Mouse (Mus musculus) induced T-regulatory cell, adult 2 months (primary cell): ENCODE results near the gene Fcgrt.
"Not testable (repeated sequence)": the region's sequence is repeated elsewhere in the genome, so short reads cannot be mapped to it uniquely, and the experiment has no call there.

Experiments
- DNase-seq: peaks from one replicate; pipeline ENCODE4 v3.0.0-alpha.2; 2012; ENCODE audit warnings: low read depth

Fcgrt gene

DNA sequence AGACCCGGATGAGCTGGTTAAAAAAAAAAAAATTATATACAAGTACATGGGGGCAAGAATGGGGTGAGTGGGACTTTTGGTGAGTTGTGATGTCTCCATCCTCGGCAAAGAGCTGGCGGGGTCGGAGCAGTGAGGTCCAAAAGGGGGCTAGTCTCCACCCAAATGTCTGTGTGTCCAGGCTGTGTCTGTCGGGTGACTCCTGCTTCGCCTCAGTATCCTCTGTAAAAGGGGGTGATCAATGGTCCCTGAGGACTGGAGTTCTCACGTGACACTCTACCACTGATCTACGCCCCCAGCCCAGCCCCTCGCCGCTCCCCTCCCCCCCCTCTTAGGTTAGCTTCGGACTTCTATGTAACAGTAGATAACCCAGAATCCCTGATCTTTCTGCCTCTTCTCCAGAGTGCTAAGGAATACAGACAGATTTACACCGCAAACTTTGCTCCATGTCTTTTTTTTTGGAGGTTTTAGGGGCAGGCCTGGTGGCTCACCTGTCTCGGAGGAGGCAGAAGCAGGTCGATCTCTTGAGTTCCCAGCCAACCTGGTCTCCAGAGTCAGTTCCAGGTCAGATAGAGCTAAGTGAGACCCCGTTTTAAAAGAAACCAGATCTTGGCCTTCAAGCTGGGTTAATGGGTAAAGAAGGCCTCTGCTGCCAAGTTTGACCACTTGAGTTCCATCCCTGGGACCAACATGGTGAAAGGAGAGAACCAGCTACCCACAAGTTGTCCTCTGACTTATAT is 26.3 kb upstream of the Fcgrt start:
- no peak for DNase-seq

DNA sequence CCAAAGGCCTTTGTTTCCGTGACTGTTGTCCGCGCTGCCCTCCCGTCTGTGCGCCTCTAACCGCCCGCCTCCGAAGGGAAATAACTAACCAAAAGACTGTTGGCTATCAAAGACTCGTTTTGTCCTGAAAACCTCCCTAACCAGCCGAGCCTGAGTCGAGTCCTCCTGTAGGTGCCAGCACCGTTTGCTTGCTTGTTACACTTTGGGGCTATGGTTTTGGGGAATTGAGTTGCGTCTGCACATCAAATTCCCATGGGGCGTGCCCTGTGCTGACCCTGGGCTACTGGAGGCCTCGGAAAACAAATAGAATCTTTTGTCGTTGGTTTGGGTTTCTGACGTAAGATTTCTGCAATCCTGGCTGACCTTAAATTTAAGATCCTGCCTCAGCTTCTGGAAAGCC is 25.7 kb upstream of the Fcgrt start:
- no peak for DNase-seq

DNA sequence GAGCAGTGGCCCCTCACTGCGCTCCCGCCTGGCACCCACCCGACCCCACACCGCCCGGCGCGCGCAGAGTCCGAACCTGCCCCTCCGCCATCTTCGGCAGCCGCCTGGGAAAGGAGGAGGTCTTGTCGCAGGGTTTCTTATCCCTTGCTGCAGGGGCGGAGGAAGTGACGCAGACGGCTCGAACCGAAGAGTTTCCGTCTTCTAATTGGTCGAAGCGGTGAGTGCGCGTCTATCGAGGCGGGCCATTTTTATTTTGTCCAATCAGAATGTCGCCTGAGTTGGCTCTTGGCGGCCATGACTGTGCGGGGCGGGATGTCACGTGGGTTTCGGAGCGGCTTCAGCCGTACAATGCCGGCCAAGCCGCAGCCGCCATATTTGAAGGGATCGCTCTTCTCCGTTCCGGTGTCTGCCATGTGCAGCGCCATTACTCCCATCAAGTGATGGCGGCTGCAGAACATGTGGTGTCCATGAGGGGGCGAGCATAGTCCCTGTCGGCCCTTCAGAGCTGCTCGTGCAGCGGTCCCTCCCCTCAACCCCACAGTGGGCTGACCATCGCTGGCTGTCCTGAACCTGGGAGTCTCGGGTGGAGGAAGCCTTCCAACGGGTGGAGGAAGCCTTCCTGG is 25.1 kb upstream of the Fcgrt start, which contains the start of gene Rpl13a:
TSS of gene Rpl13a (minus strand) at position 138 of the 623 bp plus-strand sequence.
- DNase-seq: peak; percentile 100

DNA sequence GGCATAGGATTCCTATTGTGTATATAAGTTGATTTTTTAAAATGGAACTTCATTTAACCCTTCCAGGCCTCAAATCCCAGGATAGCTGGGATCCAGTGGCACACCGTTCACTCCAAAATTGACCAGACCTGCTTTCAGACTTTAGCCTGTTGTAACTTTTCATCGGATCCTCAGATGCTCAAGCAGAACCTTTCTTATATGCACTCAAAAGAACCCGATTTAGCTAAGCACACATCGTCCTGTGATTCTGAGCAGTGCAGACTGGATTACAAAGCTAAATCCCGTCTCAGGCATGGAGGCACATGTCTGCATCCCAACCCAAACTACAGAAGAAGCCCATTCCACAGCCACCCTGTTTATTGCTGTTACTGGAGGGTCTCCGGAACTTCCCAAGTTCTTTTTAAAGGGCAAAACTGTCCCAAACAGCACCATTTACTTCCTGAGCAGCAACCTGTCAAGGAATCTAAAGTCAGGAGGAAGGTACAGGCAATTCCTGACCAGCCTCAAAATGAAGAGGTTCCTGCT is 24.1 kb upstream of the Fcgrt start:
- DNase-seq: no peak

DNA sequence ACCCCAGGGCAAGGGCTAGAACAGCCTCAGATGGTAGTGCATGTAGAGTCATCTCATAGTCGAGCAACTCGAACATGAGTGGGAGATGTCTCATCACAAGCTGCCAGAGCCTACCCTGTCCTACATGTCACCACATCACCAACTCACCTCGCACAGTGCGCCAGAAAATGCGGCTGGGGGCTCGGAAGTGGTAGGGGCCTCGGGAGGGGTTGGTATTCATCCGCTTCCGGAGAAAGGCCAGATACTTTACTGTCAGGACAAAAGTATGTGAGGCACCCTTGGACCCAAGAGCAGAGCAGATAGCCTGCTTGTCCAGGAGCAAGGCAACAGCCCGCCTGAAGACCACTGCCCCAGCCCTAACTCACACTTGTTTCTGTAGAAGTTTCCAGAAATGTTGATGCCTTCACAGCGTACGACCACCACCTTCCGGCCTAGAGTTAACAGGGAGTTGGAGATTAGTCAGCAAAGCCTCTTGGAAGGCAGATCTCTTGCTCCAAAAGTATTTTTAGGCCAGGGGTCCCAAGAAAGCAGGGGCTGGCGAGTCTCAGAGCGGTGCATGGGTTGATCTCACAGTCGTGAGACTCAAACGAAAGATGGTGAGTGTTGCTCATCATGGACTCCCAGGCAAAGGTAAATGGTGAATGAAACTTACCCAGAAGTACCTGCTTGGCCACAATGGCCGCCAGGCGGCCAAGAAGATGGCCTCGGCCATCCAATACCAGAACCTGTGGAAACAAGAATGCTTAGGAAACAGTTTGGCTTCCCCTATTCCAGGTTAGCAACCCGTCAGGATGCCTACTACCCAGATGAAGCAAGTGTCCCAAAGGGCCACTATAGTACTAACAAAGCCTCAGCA is 23.4 kb upstream of the Fcgrt start:
- peak; percentile 59 for DNase-seq

DNA sequence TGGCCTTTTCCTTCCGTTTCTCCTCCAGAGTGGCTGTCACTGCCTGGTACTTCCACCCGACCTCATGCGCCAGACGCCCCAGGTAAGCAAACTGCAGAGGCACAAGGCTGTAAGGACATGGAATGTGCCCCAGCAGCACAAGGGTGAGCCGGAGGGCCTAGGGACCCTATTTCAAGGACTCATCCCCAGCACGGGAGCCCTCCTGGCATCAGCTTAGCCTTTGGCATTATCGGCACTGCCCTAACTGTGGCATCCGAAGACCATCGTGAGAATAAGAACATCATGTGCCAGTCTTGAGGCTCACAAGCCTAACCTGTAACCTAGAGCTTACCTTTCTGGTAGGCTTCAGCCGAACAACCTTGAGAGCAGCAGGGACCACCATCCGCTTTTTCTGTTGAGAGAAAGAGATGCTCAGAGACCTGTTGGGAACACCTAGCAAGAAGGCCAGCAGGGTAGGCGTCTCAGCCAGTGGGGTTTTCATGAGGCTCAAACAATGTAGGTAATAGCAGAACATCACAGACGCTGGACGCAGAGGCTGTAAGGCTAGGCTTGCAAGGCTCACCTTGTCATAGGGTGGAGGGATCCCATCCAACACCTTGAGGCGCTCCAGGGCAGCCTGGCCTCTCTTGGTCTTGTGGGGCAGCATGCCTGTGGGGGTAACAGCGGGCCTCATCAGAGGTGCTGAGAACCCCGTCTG is 22.6 kb upstream of the Fcgrt start:
- peak; percentile 34 for DNase-seq

DNA sequence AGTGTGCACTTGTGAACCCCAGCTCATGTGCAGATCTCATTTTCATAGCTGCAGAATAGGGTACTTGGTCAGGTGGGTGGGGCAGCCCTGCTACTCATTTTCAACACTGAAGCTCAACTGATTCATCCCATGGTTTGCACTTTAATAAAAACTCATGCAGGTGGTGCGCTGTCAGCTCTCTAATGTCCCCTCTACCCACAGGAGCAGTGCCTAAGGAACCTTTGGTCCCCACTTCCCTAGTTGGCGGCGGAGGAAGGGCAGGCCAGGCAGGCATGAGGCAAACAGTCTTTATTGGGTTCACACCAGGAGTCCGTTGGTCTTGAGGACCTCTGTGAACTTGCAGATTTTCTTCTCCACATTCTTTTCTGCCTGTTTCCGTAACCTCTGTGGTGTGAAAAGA is 22.0 kb upstream of the Fcgrt start:
- DNase-seq: not testable (repeated sequence)

DNA sequence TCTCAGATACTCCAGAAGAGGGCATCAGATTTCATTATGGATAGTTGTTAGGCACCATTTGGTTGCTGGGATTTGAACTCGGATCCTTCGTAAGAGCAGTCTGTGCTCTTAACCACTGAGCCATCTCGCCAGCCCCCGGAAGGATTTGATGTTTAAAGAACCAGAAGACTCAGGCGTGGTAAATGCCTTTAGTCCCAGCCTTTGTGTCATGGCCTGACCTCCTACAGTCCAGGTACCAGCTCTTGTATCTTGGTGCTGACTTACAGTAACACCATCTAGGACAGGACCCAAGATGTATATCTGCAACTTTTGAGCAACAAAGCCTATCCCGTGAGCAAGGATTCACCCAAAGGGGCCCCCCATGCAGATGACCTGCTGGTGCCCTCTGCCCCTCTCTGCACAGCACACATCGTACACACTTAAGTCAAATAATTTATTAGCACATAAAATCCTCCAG is 21.5 kb upstream of the Fcgrt start:
- DNase-seq: peak; percentile 77

DNA sequence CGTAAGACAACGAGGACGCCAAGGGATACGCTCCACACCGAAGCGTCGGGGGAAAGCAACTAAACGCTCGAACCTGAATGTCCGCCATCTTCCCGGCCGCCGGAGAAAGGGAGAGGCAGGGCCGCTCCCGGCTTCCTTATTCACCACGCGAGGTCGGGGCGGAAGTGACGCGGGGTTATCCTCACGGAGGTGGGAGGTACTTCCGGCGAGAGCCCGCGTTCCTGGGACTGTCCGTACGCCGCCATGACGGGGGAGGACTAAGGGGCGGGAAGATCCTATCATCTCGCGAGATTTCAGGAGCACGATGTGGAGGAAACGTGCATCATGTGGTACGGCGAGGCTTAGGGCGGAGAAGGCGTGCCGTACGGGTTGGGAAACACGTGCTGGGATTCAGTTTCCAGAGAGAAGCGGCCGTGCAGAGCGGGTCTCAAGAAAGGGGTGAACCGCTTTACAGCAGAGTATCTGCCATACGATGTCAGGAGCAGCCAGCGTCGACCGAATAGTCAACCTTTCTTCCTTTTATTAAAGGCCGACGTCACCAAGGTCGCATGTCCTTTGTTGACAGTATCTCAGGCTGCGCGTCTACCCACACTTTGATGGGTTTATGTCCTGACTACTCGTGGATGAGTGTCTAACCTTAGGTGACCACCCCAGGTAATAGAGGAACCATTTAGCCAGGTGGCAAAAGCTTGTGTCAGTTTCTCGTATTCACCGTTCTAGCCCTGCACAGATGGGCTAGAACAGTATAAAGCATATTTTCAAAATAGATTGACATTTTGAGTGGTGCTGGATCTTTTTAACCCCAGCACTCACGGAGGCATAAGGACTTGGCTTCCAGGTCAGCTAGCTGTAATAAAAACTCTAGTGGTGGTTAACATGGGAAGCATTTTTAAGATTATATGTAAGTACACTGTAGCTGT is 20.8 kb upstream of the Fcgrt start, which contains the start of gene Rps11:
TSS of gene Rps11 (minus strand) at position 216 of the 920 bp plus-strand sequence.
- peak; percentile 100 for DNase-seq

DNA sequence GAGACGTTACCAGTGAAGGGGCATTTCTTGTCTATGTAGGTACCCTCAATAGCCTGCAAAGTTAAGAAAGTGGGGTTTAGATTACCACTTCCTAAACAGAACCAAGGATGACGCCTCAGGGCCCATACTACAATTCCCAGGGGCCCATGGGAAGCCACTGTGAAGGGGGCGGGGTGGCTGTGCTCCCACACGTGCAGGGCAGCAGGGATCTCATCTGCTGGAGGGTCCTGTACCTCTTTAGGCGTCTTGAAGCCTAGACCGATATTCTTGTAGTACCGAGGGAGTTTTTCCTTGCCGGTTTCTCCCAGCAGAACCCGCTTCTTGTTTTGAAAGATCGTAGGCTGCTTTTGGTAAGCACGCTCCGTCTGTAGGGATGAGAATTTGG is 19.5 kb upstream of the Fcgrt start:
- DNase-seq: peak; percentile 57

DNA sequence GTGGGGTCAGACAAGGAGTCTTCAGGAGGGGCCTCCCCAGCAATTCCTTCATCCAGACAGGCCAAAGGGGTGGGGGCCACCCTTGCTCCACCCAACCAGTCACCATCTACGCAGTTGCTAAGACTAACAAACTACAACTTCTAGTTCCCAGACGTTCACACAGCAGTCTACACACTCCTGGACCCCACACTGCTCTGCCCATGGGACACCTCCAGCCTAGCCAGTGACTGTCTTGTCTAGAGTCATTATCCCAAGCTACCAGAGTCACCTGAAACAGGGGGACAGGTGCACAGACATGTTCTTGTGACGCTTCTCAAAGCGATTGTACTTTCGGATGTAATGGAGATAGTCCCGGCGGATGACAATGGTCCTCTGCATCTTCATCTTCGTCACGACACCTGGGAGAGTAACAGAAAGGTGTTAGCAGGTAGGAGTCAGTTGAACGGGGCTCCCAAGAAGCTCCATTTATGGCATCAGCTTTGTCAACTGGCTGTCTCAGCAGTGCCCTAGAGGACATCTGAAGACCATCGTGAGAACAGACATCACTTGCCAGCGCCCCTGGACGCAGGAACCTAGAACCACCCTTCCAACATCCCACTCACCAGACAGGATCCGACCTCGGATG is 19.0 kb upstream of the Fcgrt start:
- DNase-seq: peak; percentile 29

DNA sequence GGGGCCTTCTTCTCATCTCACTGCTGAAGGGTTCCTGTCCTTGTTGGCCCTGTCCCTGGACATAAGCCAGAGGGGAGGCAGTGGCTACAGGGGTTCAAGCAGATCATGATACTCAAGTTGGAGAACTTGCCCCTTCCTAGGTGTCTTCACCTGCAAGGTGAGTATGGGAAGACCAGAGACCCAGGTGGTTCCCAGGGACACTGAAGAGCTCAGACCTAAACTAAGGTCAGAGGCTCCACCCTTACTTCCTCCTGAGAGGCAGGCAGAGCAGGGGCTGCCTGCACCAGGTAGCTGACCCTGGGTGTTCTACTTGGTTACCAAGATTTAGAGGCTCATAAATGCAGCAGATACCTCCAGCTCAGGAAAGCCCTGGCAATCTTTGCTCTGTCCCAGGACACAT is 18.3 kb upstream of the Fcgrt start:
- DNase-seq: no peak

DNA sequence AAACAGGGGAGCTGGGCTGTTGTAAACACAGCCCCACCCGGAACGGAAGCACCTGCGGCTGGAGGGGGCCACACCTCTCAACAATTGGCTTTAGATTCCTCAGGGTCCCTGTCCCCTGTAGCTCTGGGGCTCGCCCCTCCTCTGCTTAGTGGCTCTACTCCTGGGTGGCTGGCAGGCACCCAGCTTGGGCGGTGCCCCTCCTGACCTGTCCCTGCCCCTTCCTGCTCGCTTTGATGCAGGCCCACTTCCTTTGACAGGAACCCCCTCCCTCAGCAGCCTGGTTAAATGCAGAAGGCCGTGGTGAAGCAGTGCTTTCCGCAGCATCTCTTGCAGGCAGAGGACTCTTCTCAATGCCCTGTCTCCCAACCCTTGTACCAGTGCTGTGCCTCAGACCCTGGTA is 17.8 kb upstream of the Fcgrt start:
- DNase-seq: peak; percentile 87

DNA sequence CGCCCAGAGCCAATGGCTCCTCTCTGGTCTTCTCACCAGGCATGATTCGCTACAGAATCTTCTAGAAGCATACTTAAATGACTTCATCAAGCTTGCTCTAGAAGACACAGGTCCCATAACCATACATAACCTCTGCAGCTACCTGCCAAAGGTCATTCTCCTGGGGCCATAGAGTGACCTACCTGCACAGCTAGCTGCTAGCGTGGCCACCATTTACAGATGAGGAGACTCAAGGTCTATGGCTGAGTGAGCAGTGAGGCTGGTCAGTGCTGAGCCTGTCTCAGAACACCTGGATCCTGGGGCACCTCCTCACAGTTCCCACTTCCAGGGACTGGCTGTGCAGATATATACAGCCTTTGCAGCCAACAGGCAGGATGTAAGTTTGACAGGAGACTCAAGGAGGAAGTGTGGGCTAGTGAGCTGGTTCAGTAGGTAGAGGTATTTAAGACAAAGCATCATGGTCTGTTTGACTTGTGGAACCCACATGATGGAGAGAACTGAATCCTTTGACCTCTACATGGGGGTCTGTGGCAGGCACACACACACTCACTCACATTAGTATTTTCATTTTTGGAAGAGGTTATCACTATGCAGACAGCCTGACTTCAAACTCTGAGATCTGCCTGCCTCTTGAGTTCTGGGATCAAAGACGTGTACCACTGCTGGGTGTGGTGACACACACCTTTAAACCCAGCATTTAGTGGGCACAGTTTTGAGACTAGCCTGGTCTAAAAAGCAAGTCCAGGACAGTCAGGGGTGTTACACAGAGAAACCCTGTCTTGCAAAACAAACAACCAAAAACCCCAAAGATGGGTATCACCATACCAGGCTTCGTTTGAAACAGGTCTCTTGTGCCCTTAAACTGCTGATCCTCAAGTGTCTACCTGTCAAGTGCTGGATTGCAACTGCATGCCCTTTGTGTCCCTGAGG is 16.4 kb upstream of the Fcgrt start:
- DNase-seq: peak; percentile 59

DNA sequence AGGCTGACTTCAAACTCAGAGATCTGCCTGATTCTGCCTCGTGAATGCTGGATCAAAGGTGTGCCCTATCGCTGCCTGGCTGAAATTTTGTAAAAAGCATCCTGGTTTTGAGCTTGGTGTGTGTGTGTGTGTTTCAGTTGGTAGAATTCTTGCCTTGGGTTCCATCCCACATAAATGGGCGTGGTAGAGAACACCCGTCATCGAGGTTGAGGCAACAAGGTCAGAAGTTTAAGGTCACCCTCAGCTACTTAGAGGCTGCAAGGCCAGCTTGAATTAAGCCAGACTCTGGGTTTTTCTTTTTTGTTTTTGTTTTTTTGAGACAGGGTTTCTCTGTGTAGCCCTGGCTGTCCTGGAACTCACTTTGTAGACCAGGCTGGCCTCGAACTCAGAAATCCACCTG is 14.7 kb upstream of the Fcgrt start:
- no peak for DNase-seq

DNA sequence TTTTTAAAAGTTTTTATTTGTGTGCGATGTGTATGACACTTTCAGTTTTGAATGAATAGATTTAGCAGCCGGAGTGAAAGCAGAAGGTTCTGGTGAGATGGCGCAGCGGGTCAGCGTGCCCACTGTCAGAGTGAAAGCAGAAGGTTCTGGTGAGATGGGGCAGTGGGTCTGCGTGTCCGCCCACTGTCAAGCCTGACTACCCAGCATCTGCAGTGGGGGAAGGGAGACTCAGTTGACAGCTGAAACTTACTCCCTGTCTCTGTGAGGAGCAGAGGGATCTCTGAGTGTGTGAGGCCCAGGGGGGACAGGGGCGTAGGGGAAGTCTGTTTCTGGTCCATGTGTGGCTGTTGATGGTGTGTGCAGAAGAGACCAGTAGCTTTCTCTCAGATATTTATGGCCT is 13.9 kb upstream of the Fcgrt start:
- no peak for DNase-seq

DNA sequence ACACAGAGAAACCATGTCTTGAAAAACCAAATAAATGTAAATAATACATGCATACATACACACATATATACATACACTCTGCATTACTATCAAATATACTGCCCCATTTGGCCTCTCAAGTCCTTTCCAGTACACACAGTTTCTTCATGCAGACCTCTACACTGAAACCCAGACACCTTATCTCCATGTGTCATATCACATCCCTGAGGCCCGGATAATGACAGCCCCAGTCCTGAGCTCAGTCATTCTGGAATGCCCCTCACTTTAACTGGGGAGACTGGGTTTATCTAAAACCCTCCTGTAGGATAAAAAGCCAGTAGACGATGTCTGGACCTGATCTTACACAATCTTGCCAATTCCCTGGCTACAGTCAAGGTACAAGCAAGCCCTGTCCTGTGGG is 9.8 kb upstream of the Fcgrt start:
- no peak for DNase-seq

DNA sequence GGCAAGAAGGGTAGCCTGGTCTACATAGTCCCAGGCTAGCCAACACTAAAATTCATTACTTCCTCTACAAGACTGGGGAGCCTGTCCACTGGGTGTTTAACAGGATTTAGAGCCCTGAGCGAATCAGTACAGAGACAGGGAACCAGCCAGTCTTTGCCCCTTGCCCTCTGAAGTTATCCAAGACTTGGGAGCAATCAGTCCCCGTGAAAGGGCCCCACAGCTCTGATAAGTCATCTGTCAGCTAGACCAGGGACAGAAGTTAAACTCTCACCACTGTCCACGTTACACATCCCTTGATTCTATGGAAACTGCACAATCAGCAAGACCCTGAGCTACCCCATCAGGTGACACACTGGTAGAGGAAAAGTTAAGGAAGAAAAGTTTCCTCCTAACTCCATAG is 8.9 kb upstream of the Fcgrt start:
- no peak for DNase-seq

DNA sequence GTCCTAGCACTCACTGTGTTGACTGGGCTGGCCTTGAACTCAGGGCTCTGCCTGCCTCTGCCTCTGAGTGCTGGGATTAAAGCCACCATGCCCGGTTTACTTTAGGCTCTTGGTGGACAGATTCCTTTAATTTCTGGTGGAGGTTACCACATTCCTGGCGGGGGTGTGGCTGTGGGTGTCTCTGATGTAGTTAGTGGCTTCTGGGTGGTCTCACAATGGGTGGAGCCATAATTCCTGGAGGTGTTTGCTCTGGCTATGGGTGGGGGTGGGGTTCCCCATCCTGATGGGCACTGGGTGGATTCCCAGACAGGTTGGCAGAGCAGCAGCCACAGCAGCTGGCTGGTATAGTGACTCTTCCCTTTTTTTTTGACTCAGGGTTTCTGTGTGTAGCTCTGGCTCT is 8.3 kb upstream of the Fcgrt start:
- DNase-seq: no peak
